Mouse (Mus musculus) liver, embryonic 11.5 days (tissue): ENCODE measurements at regions not wholly inside any gene's neighbourhood (a gene's known extent, or its start where the extent isn't known, plus 50 kb on each side); places are given as distances from the start of the nearest gene placed in this dataset.

ENCODE experiments used
- ATAC-seq: fragments of 200-750 bp; cut with Nextera tagmentation; replicated peaks from 2 replicates; pipeline ENCODE4 v1.8.0; 2017; ENCODE audit warnings: moderate number of reproducible peaks, mild to moderate bottlenecking, moderate TSS enrichment, moderate library complexity; ENCODE audit not compliant: low FRiP score
- DNase-seq: peaks from one replicate; pipeline ENCODE4 v3.0.0-alpha.2; 2017; ENCODE audit warnings: low spot score
- H3K27ac ChIP-seq: fragments of 300-500 bp; sonication (generic); 2 replicates; pipeline ENCODE4 v1.5.1; 2014; ENCODE audit warnings: mild to moderate bottlenecking, low read depth, low read length, control low read depth
- H3K27me3 ChIP-seq: fragments of 300-500 bp; sonication (generic); replicated peaks from 2 replicates; pipeline ENCODE4 v1.6.1; 2014; ENCODE audit warnings: low read length, mixed read lengths; ENCODE audit not compliant: control insufficient read depth, insufficient read depth
- H3K36me3 ChIP-seq: fragments of 300-500 bp; sonication (generic); 2 replicates; pipeline ENCODE4 v1.6.1; 2014; ENCODE audit warnings: mild to moderate bottlenecking, low read length, moderate library complexity, mixed read lengths; ENCODE audit not compliant: control insufficient read depth, insufficient read depth
- H3K4me1 ChIP-seq: fragments of 300-500 bp; sonication (generic); replicated peaks from 2 replicates; pipeline ENCODE4 v1.6.1; 2014; ENCODE audit warnings: low read length, mixed read lengths; ENCODE audit not compliant: control insufficient read depth, insufficient read depth
- H3K4me2 ChIP-seq: fragments of 300-500 bp; sonication (generic); 2 replicates; pipeline ENCODE4 v1.6.1; 2014; ENCODE audit warnings: mild to moderate bottlenecking, control low read depth, moderate library complexity
- H3K4me3 ChIP-seq: fragments of 300-500 bp; sonication (generic); 2 replicates; pipeline ENCODE4 v1.5.1; 2014; ENCODE audit warnings: low read depth, low read length, control low read depth
- H3K9ac ChIP-seq: fragments of 300-500 bp; sonication (generic); 2 replicates; pipeline ENCODE4 v1.6.1; 2014; ENCODE audit warnings: low read depth, low read length, control low read depth
- H3K9me3 ChIP-seq: fragments of 300-500 bp; sonication (generic); 2 replicates; pipeline ENCODE4 v1.6.1; 2016; ENCODE audit warnings: low read length, inconsistent platforms, mixed read lengths; ENCODE audit not compliant: control insufficient read depth
- WGBS: fragments of 180-500 bp; shearing (Covaris S2); extraction: QIAGEN DNeasy Blood & Tissue Kit; methylation state at CpG from one replicate; pipeline ENCODE4 v1.1.7; 2014; 5-methylcytosine and 5-hydroxymethylcytosine counted together

DNA sequence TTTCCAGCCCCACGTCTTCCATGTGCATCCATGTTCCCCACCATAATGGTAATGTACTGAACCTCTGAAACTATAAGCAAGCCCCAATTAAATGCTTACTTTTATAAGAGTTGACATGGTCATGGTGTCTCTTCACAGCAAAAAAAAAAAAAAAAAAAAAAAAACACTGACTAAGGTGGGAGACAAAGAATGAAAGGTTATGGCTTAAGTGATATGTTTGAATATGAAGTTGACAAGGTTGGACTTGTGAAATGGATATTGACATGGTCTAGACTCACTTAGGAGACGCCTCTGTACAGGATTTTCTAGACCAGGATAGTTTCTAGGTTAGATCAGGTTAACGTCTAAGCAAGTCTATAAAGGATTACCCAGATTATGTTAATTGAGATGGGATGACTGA, 473.2 kb upstream of the Nrp1 start:
- DNase-seq: no peak
- Histone ChIP-seq H3K27ac (no peak overlapping the region), H3K4me2 (no peak overlapping the region), H3K4me3 (no peak overlapping the region), H3K4me1 (no peaks in the 10 kb centered on the region), H3K27me3 (no peaks in the 10 kb centered on the region), H3K36me3 (no peaks in the 10 kb centered on the region), H3K9ac (no peak overlapping the region), H3K9me3 (no peaks in the 10 kb centered on the region)
- no peak for ATAC-seq
- 80% methylated on average over 3 of the region's 3 CpGs for WGBS

DNA sequence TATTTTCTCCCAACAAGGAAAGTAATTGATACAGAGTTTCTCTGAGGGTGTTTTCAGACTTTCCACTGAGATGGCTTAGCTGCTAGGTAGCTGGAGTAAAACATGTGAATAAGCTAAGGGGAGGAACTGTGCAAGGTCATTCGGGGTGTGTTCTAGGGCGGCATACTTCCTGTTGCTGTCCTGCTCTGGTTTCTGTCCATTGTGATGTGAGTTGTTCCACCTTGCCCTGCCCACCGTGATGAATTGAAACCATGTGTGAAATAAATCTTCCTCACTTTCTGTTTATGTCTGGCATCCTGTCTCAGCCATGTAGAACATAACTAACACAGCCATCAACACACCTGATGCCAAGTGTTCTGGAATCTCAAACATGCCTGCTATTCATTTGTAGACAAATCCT, 472.6 kb upstream of the Nrp1 start:
- H3K4me1 ChIP-seq: no peaks in the 10 kb centered on the region
- H3K9ac ChIP-seq: no peak overlapping the region
- H3K4me2 ChIP-seq: no peak overlapping the region
- H3K27ac ChIP-seq: no peak overlapping the region
- DNase-seq (no peak), ATAC-seq (no peak)
- WGBS: 38% methylated on average over 3 of the region's 3 CpGs
- no peaks in the 10 kb centered on the region for H3K36me3 ChIP-seq
- no peak overlapping the region for H3K4me3 ChIP-seq
- H3K27me3 ChIP-seq: no peaks in the 10 kb centered on the region
- H3K9me3 ChIP-seq: no peaks in the 10 kb centered on the region

DNA sequence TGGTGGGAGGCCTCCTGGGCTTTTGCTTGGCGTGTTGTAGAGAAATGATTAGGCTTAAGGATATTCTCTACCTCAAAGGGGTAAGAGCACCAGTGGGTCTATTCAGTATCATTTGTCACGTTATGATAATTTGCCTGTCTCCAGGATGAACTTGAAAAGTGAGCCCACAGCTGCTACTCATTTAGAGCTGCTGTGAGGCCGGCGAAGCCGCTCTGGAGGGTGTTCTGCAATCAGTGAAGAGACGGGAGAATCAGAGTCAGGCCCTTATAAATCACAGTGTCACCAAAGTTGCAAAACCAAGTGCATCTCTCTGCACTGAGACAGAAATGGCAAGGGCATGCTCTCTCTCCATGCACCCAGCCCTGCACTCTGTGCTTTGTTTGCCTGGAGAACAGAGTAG, 467.7 kb upstream of the Nrp1 start:
- DNase-seq: no peak
- 60% methylated on average over 6 of the region's 6 CpGs for WGBS

DNA sequence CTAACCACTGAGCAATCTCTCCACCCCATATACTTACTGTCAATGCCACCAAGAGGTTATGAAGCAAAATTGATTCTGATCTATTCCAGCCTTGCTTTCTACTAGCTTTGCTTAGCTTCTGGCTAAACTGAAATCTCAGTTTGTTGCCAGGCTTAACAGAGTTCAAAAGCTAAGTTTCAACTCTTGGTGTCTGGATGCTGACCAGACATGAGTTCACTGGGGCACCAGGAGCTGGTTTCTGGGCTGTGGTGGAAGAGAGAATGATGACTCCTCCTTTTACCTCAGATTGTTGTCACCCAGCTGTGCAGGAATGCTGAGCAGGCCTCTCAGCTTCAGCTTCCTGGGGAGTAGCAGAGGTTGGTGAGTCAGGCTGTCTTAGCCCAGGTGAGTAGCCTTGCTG, 464.1 kb upstream of the Nrp1 start:
- no peak overlapping the region for H3K4me3 ChIP-seq
- H3K9me3 ChIP-seq: no peaks in the 10 kb centered on the region
- H3K27ac ChIP-seq: no peak overlapping the region
- DNase-seq: no peak
- H3K4me1 ChIP-seq: no peaks in the 10 kb centered on the region
- no peaks in the 10 kb centered on the region for H3K27me3 ChIP-seq
- no peak for ATAC-seq
- no peak overlapping the region for H3K4me2 ChIP-seq
- H3K36me3 ChIP-seq: no peaks in the 10 kb centered on the region
- no peak overlapping the region for H3K9ac ChIP-seq

More for the DNA sequence above, 467.7 kb upstream of the Nrp1 start:
- Histone ChIP-seq H3K4me1 (no peaks in the 10 kb centered on the region), H3K27me3 (no peaks in the 10 kb centered on the region), H3K36me3 (no peaks in the 10 kb centered on the region), H3K9me3 (no peaks in the 10 kb centered on the region), H3K4me3 (no peak overlapping the region), H3K27ac (no peak overlapping the region), H3K9ac (no peak overlapping the region), H3K4me2 (no peak overlapping the region)
- ATAC-seq: no peak

DNA sequence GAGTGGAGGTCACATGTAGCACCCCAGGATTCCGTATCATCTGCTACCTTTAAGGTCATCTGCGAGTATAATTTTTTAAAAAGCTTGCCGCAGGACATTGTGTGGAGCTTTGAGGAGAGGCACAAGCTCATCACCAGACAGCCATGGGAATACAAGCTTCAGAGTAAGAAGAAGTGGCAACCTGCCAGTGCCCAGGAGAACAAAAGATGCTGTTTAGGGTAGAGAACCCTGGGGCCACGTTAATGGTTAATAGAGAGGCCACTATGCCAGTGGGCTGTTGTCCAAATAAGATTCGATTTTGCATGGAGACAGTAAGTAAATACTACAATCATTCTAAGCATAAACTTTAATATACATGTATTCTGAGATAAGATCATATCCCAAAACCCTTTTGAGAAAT, 450.0 kb upstream of the Nrp1 start:
- DNase-seq: no peak
- WGBS: 82% methylated on average over 5 of the region's 5 CpGs
- Histone ChIP-seq H3K9me3 (no peaks in the 10 kb centered on the region), H3K36me3 (no peaks in the 10 kb centered on the region), H3K9ac (no peak overlapping the region), H3K4me3 (no peak overlapping the region), H3K4me2 (no peak overlapping the region), H3K27me3 (no peaks in the 10 kb centered on the region), H3K27ac (no peak overlapping the region), H3K4me1 (no peaks in the 10 kb centered on the region)
- ATAC-seq: no peak

DNA sequence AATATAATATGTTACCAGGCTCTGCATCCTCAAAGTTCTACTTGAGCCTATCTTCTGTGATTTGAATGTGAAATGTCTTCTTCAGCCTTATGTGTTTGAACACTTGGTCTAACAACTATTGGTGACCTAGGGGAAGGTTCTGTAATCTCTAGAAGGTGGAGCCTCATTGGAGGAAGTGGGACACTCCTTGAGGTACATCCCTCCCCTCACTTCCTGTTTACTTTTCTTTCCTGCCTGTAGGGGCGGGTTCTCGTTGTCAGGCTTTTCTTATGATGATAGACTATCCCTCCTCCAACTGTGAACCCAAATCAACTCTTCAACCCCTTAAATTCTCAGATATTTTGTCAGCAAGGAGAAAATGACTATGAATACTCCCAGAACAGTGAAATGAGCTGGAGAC, 448.8 kb upstream of the Nrp1 start:
- Histone ChIP-seq H3K9me3 (no peaks in the 10 kb centered on the region), H3K4me2 (no peak overlapping the region), H3K27ac (no peak overlapping the region), H3K36me3 (no peaks in the 10 kb centered on the region), H3K4me3 (no peak overlapping the region), H3K4me1 (no peaks in the 10 kb centered on the region), H3K9ac (no peak overlapping the region), H3K27me3 (no peaks in the 10 kb centered on the region)
- WGBS: 53% methylated on average over 2 of the region's 2 CpGs
- DNase-seq (no peak), ATAC-seq (no peak)

DNA sequence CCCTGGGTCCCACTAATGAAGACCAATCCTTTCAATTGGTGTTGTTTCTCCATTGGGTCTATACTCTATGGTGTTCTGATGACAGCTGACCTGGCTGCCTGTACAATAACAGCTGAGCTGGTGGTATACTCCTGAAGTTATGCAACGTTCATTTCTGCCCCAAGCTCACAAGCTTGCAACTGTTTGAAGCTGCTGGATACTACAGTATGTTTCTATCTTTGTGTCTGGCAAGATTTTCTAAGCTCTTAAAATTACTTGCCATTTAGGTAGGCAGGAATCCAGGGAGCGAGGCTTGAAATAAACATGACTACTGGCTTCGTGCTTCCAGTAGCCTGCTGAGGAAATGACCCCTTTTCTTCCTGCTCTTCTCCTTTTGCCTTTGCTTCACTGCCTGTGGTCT, 444.3 kb upstream of the Nrp1 start:
- no peak overlapping the region for H3K27ac ChIP-seq
- DNase-seq (no peak), ATAC-seq (no peak)
- no peak overlapping the region for H3K4me2 ChIP-seq
- no peaks in the 10 kb centered on the region for H3K27me3 ChIP-seq
- H3K9ac ChIP-seq: no peak overlapping the region
- 51% methylated on average over 3 of the region's 3 CpGs for WGBS
- no peaks in the 10 kb centered on the region for H3K9me3 ChIP-seq
- no peaks in the 10 kb centered on the region for H3K4me1 ChIP-seq
- no peaks in the 10 kb centered on the region for H3K36me3 ChIP-seq
- H3K4me3 ChIP-seq: no peak overlapping the region

DNA sequence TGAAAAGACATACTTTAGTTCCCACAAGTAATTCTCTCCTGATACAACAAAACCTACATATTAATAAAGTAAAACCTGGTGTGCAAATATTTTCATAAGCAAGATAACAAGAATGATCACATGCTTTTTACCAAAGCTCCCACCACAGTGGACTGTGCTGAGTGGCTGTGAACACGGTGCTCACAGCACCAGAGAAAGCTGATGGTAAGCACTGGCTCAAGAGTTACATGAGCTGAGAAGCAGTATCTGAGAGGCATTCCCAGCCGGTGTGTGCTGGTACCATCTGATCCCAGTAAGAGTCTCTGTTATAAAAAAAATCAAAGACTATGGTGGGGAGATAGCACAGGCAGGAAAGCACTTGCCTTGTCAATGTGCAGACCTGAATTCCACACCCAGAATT, 443.5 kb upstream of the Nrp1 start:
- Histone ChIP-seq H3K27ac (no peak overlapping the region), H3K36me3 (no peaks in the 10 kb centered on the region), H3K27me3 (no peaks in the 10 kb centered on the region), H3K9ac (no peak overlapping the region), H3K4me2 (no peak overlapping the region), H3K4me3 (no peak overlapping the region), H3K4me1 (no peaks in the 10 kb centered on the region), H3K9me3 (no peaks in the 10 kb centered on the region)
- ATAC-seq (no peak), DNase-seq (no peak)
- WGBS: 63% methylated on average over 2 of the region's 2 CpGs

DNA sequence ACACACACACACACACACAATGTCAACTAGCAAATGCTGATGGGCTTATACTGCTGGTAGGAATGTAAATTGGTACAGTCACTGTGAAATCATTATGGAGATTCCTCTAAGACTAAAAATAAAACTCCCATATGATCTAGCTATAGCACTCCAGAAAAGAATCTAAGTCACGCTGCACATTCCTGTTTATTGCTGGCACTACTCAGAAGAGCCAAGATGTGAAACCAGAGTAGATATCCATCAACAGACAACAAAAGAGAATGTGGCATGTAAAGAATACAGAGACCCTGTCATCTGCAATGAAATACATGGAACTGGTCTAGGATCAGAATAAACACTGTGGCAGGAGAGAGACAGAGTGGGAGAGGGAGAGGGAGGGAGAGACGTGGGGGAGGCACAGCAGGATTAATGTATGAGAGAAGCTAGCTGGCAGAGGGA, 442.8 kb upstream of the Nrp1 start:
- Histone ChIP-seq H3K36me3 (no peaks in the 10 kb centered on the region), H3K9me3 (no peaks in the 10 kb centered on the region), H3K27me3 (no peaks in the 10 kb centered on the region), H3K9ac (no peak overlapping the region), H3K4me2 (no peak overlapping the region), H3K4me1 (no peaks in the 10 kb centered on the region), H3K4me3 (no peak overlapping the region), H3K27ac (no peak overlapping the region)
- ATAC-seq (no peak), DNase-seq (no peak)
- WGBS: 47% methylated on average over 2 of the region's 2 CpGs
